Mouse (Mus musculus) stomach, embryonic 15.5 days (tissue): ENCODE measurements at regions not wholly inside any gene's neighbourhood (a gene's known extent, or its start where the extent isn't known, plus 50 kb on each side); places are given as distances from the start of the nearest gene placed in this dataset.
A peak's percentile ranks its signal among the peaks of the same experiment; 100 is the strongest.

ENCODE experiments used
- ATAC-seq: fragments of 200-750 bp; cut with Nextera tagmentation; 2 replicates; pipeline ENCODE4 v1.8.0; 2017; ENCODE audit warnings: low read depth, moderate number of reproducible peaks, moderate TSS enrichment; ENCODE audit not compliant: insufficient read depth, low FRiP score
- H3K27ac ChIP-seq: fragments of 300-500 bp; sonication (generic); 2 replicates; pipeline ENCODE4 v1.5.1; 2015; ENCODE audit warnings: mild to moderate bottlenecking, inconsistent platforms
- H3K27me3 ChIP-seq: fragments of 300-500 bp; sonication (generic); replicated peaks from 2 replicates; pipeline ENCODE4 v1.6.1; 2015; ENCODE audit warnings: inconsistent platforms
- H3K36me3 ChIP-seq: fragments of 300-500 bp; sonication (generic); 2 replicates; pipeline ENCODE4 v1.6.1; 2015; ENCODE audit warnings: inconsistent platforms
- H3K4me1 ChIP-seq: fragments of 300-500 bp; sonication (generic); 2 replicates; pipeline ENCODE4 v1.6.1; 2015; ENCODE audit warnings: inconsistent platforms
- H3K4me2 ChIP-seq: fragments of 300-500 bp; sonication (generic); 2 replicates; pipeline ENCODE4 v1.6.1; 2015; ENCODE audit warnings: mild to moderate bottlenecking, inconsistent platforms
- H3K4me3 ChIP-seq: fragments of 300-500 bp; sonication (generic); replicated peaks from 2 replicates; pipeline ENCODE4 v1.5.1; 2015; ENCODE audit warnings: inconsistent platforms
- H3K9ac ChIP-seq: fragments of 300-500 bp; sonication (generic); 2 replicates; pipeline ENCODE4 v1.6.1; 2015; ENCODE audit warnings: inconsistent platforms
- H3K9me3 ChIP-seq: fragments of 300-500 bp; sonication (generic); 2 replicates; pipeline ENCODE4 v1.6.1; 2016; ENCODE audit warnings: inconsistent platforms
- WGBS: fragments of 180-500 bp; shearing (Covaris S2); methylation state at CpG from one replicate; pipeline ENCODE4 v1.1.7; 2015; 5-methylcytosine and 5-hydroxymethylcytosine counted together

DNA sequence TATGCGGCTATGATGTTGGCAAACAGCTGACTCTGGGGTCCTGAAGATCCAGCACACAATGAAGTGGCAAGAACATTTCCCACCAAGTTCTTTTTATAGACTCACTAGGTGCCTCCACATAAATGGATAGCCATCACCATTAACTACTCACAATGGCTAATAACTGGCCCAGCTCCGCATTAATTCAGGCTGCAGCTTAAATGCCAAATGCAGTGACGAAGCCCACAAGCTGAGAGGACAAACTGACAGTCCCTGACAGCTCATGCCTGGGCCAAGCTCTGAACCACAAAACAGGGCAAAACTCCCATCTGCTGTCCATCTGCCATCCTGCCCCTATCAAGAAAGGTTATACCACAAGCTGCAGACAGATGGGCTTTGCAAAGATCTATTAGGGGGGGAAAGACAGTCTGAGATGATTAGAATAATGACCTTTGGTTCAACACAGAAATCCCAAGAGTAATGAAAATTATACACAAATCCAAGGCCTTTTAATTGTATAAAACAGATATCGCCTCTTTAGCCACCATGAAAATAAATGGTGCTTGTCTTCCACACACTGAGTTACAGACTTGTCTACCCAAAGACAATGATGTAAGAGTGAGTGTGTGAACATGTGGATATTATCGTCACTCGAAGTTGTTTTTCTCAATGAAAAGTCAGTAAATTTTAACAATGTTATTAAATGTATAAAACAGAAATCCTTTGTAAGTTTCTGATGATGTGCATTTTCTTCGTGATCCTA is 224.1 kb downstream of the Gm11361 start:
- H3K36me3 ChIP-seq, result no peaks in the 10 kb centered on the region
- H3K4me3 ChIP-seq, result no peak overlapping the region
- H3K27ac ChIP-seq, result 0 out of 2 replicates have a peak overlapping the region, but pooled peaks have one; percentile 6
- no peaks in the 10 kb centered on the region; the same call in 1 of the 2 replicates for H3K4me1 ChIP-seq
- ATAC-seq, result no peak
- H3K27me3 ChIP-seq, result no peaks in the 10 kb centered on the region
- H3K4me2 ChIP-seq, result no peak overlapping the region
- no peak overlapping the region for H3K9ac ChIP-seq
- H3K9me3 ChIP-seq, result no peaks in the 10 kb centered on the region
- WGBS, result 63% methylated on average over 7 of the region's 7 CpGs

DNA sequence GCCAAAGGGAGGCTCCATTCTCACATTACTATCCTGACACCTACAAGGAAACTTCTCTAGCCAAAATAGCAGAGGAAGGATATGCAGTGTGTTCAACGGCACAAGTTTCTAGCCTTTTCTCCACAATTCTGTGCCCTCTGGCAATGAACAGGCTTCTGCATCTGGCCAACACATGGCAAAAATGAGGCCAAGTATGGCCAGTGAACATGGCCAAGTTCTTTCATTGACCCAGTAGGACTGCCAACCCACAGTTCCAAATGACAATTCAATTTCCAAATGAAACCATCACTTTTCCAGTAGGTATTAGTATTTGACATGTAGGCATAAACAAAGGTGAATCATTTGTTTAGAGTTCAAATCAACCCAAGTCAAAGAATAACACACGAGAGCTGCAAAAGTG is 208.8 kb downstream of the Gm11361 start:
- Histone ChIP-seq H3K4me1 (no peaks in the 10 kb centered on the region), H3K27ac (no peak overlapping the region), H3K36me3 (no peaks in the 10 kb centered on the region), H3K9ac (no peak overlapping the region), H3K4me2 (no peak overlapping the region), H3K4me3 (no peak overlapping the region), H3K27me3 (no peaks in the 10 kb centered on the region), H3K9me3 (no peaks in the 10 kb centered on the region)
- no peak for ATAC-seq
- 69% methylated on average over 2 of the region's 2 CpGs for WGBS

DNA sequence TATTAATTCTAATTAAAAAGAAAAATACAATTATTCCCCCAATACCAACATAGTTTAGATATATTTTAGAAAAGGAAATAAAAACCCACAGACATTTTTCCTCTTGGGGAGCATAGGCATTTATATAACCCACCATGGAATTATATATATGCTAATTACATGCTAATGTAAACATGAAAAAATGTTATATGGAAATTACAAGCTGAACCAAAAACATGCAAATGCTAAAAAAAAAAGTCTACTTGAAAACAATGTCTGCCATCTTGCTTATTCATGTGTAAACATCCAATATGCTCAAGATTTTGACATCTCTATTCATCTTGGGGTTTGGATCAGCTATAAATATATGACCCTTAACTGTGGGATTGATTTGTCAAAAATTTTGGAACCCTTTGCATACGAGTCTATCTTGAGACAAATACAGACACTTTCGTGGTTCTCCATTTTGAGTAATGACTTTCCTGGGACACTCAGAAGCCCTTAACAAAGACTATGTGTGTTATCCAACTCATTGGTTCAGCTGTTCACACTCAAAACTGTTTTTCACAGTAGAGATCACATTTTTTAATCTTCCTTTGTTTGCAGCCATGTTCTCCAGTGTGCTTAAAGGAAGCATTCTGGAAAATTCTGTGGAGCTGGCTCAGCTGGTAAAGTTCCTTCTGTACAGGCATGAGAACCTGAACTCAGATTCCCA is 208.0 kb downstream of the Gm11361 start:
- Histone ChIP-seq H3K9ac (no peak overlapping the region), H3K27ac (no peak overlapping the region), H3K4me3 (no peak overlapping the region), H3K4me1 (no peaks in the 10 kb centered on the region), H3K4me2 (no peak overlapping the region), H3K9me3 (no peaks in the 10 kb centered on the region), H3K27me3 (no peaks in the 10 kb centered on the region), H3K36me3 (no peaks in the 10 kb centered on the region)
- ATAC-seq, result no peak
- WGBS, result 66% methylated on average over 2 of the region's 2 CpGs

DNA sequence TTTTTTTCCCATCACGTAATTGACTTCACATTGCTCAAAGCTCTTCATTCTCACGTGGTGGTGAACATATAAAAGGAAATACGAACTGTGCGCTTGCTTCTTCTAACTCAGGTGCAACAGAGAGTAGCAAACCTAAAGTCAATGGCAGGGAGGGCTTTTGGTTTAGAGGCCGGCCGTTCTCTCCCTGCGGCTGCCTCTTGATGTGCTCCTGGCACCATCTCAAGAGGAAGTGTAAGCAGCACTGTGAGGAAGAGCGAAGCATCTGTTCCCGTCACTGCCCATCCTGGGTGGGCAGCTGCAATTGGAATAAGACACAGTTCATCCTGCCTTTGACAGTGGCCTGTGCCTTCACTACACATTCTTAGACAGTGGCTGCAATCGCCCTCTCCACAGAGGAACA is 204.0 kb downstream of the Gm11361 start:
- Histone ChIP-seq H3K9ac (no peak overlapping the region), H3K27ac (no peak overlapping the region), H3K4me1 (no peaks in the 10 kb centered on the region), H3K9me3 (no peaks in the 10 kb centered on the region), H3K4me2 (no peak overlapping the region), H3K27me3 (no peaks in the 10 kb centered on the region), H3K4me3 (no peak overlapping the region), H3K36me3 (no peaks in the 10 kb centered on the region)
- no peak for ATAC-seq
- 90% methylated on average over 10 of the region's 10 CpGs for WGBS

DNA sequence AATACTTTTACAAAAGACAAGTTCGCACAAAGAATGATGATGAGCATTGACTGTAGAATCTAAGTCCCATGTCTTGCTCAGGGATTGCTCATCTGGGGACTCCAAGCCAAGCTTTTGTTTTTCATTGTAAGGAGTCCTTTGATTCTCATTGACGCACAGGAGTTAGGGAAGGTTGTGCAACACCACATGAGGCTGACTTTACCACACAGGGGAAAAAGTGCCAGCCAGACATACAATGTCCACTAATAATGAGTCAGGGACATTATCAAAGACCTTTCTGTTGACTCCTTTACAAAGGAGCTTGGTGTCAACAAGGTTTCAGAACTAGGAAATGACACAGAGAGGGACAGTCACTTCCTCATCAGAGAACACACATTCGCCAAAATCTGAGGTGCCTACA is 200.1 kb downstream of the Gm11361 start:
- Histone ChIP-seq H3K9ac (no peak overlapping the region), H3K27me3 (no peaks in the 10 kb centered on the region), H3K27ac (no peak overlapping the region), H3K4me1 (no peaks in the 10 kb centered on the region), H3K9me3 (no peaks in the 10 kb centered on the region), H3K4me3 (no peak overlapping the region), H3K4me2 (no peak overlapping the region), H3K36me3 (no peaks in the 10 kb centered on the region)
- ATAC-seq, result no peak
- WGBS, result 91% methylated on average over 3 of the region's 3 CpGs

DNA sequence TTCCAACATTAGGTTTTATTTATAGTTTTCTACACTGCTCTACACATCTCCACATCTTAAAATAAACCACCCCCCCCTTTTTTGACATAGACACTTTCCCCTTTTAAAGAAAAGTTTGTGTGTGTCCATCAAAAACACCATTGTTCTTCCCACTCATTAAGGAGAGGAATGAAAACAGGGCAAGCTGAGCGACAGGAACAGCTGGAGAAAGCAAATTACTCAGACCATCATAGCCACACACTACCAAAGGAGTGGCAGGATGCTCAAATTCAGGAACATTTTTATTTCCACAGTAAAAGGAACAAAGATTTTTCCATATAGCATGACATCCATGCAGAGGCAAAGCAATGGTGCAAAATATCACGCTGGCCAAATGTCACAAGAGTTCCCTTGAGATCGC is 198.6 kb downstream of the Gm11361 start:
- H3K4me3 ChIP-seq, result no peak overlapping the region
- no peaks in the 10 kb centered on the region for H3K9me3 ChIP-seq
- no peaks in the 10 kb centered on the region for H3K36me3 ChIP-seq
- no peak overlapping the region for H3K9ac ChIP-seq
- WGBS, result 83% methylated on average over 3 of the region's 3 CpGs
- no peaks in the 10 kb centered on the region for H3K27me3 ChIP-seq
- ATAC-seq, result no peak
- H3K4me1 ChIP-seq, result no peaks in the 10 kb centered on the region
- no peak overlapping the region for H3K4me2 ChIP-seq
- no peak overlapping the region for H3K27ac ChIP-seq

DNA sequence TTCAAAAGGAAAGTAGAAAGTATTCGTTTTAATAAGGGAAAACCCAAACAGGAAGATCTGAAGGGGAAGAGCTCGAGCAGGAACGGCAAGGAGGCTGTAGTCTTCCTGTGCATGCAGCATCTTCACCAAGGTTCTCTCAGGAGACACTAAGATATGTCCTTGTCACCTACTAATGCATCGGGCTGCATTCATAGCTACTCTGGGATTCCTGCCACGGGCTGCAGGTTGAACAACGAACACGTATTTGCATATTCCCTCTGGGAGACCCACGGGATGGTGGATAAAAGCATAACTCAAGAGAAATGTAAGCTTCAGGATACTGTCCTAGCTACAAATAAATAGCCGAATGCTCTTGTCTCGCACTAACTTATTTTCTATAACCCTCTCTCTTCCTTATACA is 197.7 kb downstream of the Gm11361 start:
- H3K4me2 ChIP-seq, result no peak overlapping the region
- no peak for ATAC-seq
- H3K27ac ChIP-seq, result no peak overlapping the region
- WGBS, result 86% methylated on average over 10 of the region's 10 CpGs
- H3K4me1 ChIP-seq, result no peaks in the 10 kb centered on the region
- H3K9ac ChIP-seq, result no peak overlapping the region
- no peaks in the 10 kb centered on the region for H3K27me3 ChIP-seq
- no peak overlapping the region for H3K4me3 ChIP-seq
- H3K36me3 ChIP-seq, result no peaks in the 10 kb centered on the region
- no peaks in the 10 kb centered on the region for H3K9me3 ChIP-seq

DNA sequence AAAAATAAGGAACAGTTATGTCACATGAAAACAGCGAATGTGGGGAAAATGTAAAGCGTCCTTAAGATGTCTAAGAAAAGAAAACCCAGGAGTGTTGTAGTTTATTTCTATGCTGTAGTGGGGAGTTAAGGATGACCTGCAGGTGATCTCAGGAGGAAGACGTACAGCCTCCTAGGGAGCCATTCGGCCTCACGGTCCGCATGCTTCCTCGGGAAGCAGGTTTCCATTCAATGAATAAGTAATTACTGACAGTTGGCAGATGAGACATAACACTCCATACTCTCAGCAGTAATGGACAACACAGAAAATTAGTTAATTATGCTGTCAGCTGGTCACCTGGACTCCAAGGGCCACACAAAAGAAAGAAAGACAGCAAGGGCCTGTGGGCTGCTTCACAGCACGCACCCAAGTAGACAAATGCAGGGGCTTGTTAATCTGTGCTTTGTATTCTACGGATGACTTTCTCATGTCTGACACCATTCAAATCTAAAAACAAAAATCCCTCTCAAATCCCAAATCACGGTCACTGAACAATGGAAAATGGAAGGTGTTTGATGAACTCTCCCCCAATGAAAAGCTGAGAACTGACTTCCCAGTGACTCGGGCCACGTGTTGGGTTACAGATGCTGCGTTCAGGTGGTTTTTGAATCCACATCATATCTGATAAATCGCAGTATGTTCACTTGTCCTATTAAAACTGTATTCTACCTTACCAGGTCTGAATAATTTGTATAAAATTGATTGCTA is 193.5 kb downstream of the Gm11361 start:
- Histone ChIP-seq H3K9ac (no peak overlapping the region), H3K27ac (no peak overlapping the region), H3K4me3 (no peak overlapping the region), H3K9me3 (no peaks in the 10 kb centered on the region), H3K27me3 (no peaks in the 10 kb centered on the region), H3K4me2 (no peak overlapping the region), H3K4me1 (no peaks in the 10 kb centered on the region), H3K36me3 (no peaks in the 10 kb centered on the region)
- 79% methylated on average over 14 of the region's 14 CpGs for WGBS
- ATAC-seq, result no peak

DNA sequence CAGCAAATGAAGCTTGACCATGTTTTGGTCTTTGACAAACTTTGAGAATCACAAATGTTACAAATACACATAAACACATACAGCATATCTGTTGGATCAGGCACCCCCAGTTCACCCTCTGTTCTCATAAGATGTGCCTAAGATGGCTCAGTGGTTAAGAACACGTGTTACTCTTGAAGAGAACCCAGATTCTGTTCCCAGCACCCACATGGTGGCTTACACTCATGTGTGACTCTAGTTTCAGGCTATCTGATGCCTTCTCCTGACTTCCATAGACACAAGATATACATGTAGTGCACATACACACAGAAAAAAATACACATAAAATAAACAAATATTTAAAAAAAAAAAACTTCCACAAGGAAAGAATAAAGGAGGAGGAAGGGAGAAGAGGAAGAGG is 191.7 kb downstream of the Gm11361 start:
- Histone ChIP-seq H3K36me3 (no peaks in the 10 kb centered on the region), H3K4me1 (no peaks in the 10 kb centered on the region), H3K4me2 (no peak overlapping the region), H3K27me3 (no peaks in the 10 kb centered on the region), H3K4me3 (no peak overlapping the region), H3K27ac (no peak overlapping the region), H3K9ac (no peak overlapping the region), H3K9me3 (no peaks in the 10 kb centered on the region)
- WGBS, result 76% methylated on average over 1 of the region's 1 CpGs
- ATAC-seq, result no peak

DNA sequence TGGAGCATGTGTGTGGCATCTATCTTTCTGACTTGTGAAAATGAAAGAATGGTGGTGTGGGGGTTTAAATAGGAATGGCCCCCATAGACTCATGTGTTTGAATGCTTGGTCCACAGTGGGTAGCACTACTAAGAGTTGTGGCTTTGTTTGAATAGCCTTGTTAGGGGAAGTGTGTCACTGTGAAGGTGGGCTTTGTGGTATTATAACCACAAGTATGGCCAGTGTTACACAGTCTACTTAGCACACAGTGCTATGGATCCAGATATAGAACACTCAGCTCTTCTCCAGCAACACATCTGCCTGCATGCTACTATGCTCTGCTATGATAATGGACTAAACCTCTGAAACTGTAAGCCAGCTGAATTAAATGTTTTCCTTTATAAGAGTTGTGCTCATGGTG is 184.9 kb downstream of the Gm11361 start:
- no peak for ATAC-seq
- no peak overlapping the region for H3K27ac ChIP-seq

DNA sequence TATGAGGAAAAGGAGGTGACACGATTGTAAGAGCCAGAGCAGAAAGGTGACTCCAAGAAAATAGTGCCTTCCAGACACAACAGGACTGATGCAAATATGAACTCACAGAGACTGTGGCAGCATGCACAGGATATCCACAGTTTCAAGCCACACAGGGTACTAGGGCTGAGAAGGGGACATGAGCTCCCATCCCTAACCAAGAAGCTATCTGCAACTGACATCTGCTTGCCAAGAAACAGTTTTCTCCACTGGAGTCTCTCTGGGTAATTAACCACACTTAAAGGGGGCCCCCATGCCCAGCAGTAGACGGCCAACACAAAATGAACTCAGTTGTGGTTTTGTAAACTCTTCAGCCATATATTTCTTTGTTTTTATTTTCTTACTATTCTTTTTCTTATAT is 176.1 kb downstream of the Gm11361 start:
- H3K4me3 ChIP-seq, result no peak overlapping the region
- H3K4me1 ChIP-seq, result no peaks in the 10 kb centered on the region
- no peaks in the 10 kb centered on the region for H3K36me3 ChIP-seq
- H3K4me2 ChIP-seq, result no peak overlapping the region
- WGBS, result 71% methylated on average over 2 of the region's 2 CpGs
- H3K27ac ChIP-seq, result no peak overlapping the region
- H3K9ac ChIP-seq, result no peak overlapping the region
- no peaks in the 10 kb centered on the region for H3K9me3 ChIP-seq
- no peaks in the 10 kb centered on the region for H3K27me3 ChIP-seq
- ATAC-seq, result no peak

More for the DNA sequence above, 184.9 kb downstream of the Gm11361 start:
- no peaks in the 10 kb centered on the region for H3K36me3 ChIP-seq
- H3K4me3 ChIP-seq, result no peak overlapping the region
- no peak overlapping the region for H3K4me2 ChIP-seq
- H3K27me3 ChIP-seq, result no peaks in the 10 kb centered on the region
- H3K4me1 ChIP-seq, result no peaks in the 10 kb centered on the region
- H3K9ac ChIP-seq, result no peak overlapping the region
- H3K9me3 ChIP-seq, result no peaks in the 10 kb centered on the region

DNA sequence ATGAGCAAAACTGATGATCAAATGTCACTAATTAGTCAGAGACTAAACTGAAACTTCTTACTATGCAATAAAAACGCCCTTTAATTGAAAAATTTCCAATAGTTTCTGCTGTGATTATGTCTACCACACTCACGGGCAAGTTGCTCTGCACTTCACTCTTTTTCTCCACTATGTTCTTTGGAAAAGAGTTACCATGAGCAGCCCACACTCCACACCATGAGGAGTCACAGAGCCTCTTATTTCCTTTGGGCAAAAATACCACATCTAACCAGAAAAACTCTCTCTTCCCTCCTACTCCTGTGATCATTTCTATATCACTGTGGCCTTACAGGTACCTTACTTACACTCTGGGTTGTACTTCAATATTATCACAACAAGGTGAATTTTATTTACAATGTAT is 174.7 kb downstream of the Gm11361 start:
- Histone ChIP-seq H3K4me1 (no peaks in the 10 kb centered on the region), H3K36me3 (no peaks in the 10 kb centered on the region), H3K9ac (no peak overlapping the region), H3K4me2 (no peak overlapping the region), H3K27me3 (no peaks in the 10 kb centered on the region), H3K27ac (no peak overlapping the region), H3K9me3 (no peaks in the 10 kb centered on the region), H3K4me3 (no peak overlapping the region)
- no peak for ATAC-seq
- 76% methylated on average over 2 of the region's 2 CpGs for WGBS
